In the genomic region with DNA sequence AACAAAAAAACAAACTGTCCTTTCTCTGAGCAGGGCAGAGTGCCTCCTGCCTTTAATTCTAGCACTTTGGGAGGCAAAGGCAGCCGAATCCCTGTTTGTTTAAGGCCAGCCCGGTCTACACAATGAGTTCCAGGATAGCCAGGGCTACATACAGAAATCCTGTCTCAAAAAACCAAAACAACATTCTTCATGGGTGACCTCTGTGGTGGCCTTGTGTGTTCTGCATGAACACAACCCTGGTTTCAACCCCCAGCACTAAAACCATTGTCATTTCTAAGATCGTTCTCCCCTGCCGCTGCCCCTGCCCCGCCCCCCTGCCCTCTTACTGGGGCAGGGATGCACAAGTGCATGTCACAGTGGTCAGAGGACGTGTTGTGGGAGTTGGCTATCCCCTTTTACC, we compare ENCODE assay signal across 27 mouse cellular contexts.
"Had no signal": no experiment of that assay in that cellular context is flagged by ENCODE, and none has a peak within 500 bp of the region (broad histone marks: within the 10 kb centered on the region; RNA-seq: fewer than 3 reads in every experiment).

No protein-coding gene starts in this region.

- H3K27me3 ChIP-seq: heart, embryonic 13.5 days; heart, embryonic 15.5 days; hindbrain, embryonic 13.5 days; hindbrain, embryonic 15.5 days; kidney, embryonic 15.5 days; limb, embryonic 13.5 days; limb, embryonic 15.5 days had no signal

- DNase-seq: gastrocnemius, postnatal 14 days; gastrocnemius, postnatal 36 days; heart, adult 11 months; heart, adult 2 months; heart, postnatal 14 days; heart, postnatal 36 days; kidney, adult 11 months; kidney, adult 2 months; kidney, adult 9 months; kidney, postnatal 14 days; kidney, postnatal 36 days; layer of hippocampus, adult 9-11 months; layer of hippocampus, postnatal 36 days; left cerebral cortex, postnatal 4 days had no signal

- H3K4me2 ChIP-seq: heart, embryonic 11.5 days; heart, embryonic 13.5 days; heart, embryonic 15.5 days; hindbrain, embryonic 13.5 days; hindbrain, embryonic 15.5 days; kidney, embryonic 15.5 days; limb, embryonic 13.5 days; limb, embryonic 15.5 days; liver, embryonic 12.5 days had no signal

- H3K4me3 ChIP-seq: heart, adult 2 months; heart, embryonic 13.5 days; heart, embryonic 15.5 days; hindbrain, embryonic 13.5 days; hindbrain, embryonic 15.5 days; kidney, embryonic 15.5 days; limb, embryonic 13.5 days; limb, embryonic 15.5 days; liver, embryonic 12.5 days had no signal

- H3K36me3 ChIP-seq: heart, embryonic 13.5 days; heart, embryonic 15.5 days; hindbrain, embryonic 13.5 days; hindbrain, embryonic 15.5 days; kidney, embryonic 15.5 days; limb, embryonic 13.5 days; limb, embryonic 15.5 days; liver, embryonic 12.5 days had no signal

- H3K27ac ChIP-seq: heart, adult 2 months; heart, embryonic 13.5 days; heart, embryonic 15.5 days; hindbrain, embryonic 13.5 days; hindbrain, embryonic 15.5 days; hindbrain, postnatal 0 days; kidney, embryonic 15.5 days; kidney, postnatal 0 days; limb, embryonic 13.5 days; limb, embryonic 15.5 days; liver, embryonic 12.5 days; liver, embryonic 14.5 days had no signal

- H3K9me3 ChIP-seq: heart, embryonic 13.5 days; heart, embryonic 15.5 days; hindbrain, embryonic 13.5 days; hindbrain, embryonic 15.5 days; kidney, embryonic 15.5 days; limb, embryonic 13.5 days; limb, embryonic 15.5 days; liver, embryonic 12.5 days had no signal

- ATAC-seq: hindbrain, postnatal 0 days; intestine, embryonic 16.5 days; liver, embryonic 12.5 days had no signal

- H3K9ac ChIP-seq: heart, embryonic 13.5 days; heart, embryonic 15.5 days; hindbrain, embryonic 13.5 days; hindbrain, embryonic 15.5 days; kidney, embryonic 15.5 days; limb, embryonic 13.5 days; limb, embryonic 15.5 days; liver, embryonic 12.5 days; liver, embryonic 14.5 days had no signal

- H3K4me1 ChIP-seq: hindbrain, embryonic 15.5 days had no signal
